Mouse (Mus musculus) midbrain, embryonic 16.5 days (tissue): Measurements from ENCODE around the gene H2afy2. TPM values are rescaled to one million over a fixed set of nuclear protein-coding genes. Genes with fewer than 3 reads are reported as not detected.

Source experiments
- microRNA-seq: library from miRNA; unstranded; fragments of <30 nt; microRNA quantifications from one replicate; pipeline ENCODE4, GENCODE M21; 2017
- polyA plus RNA-seq: library from polyadenylated mRNA; unstranded; fragments of >200 nt; fragmentation: Nextera tagmentation; extraction: Ambion mirVana; gene quantifications from 2 replicates; pipeline ENCODE4 v1.2.1, GENCODE M21; 2015

The H2afy2 gene
- polyA plus RNA-seq, 1 experiment from 2014 or later: 296 TPM

Small RNA genes lying within 50 kb of the gene (microRNA-seq; reads per million reads assigned to microRNA genes)
- gene Mir5108: not detected

Other genes with a start within 250 kb of the H2afy2 start
- 2.3 and 2.8 TPM in 2 replicates for gene Npffr1, start 188.7 kb downstream of the H2afy2 start, polyA plus RNA-seq
- 214 and 221 TPM in 2 replicates for gene Ppa1, start 135.6 kb downstream of the H2afy2 start, polyA plus RNA-seq
- gene Sar1a, start 103.8 kb downstream of the H2afy2 start, polyA plus RNA-seq: 197 and 202 TPM in 2 replicates
- 21.4 and 21.9 TPM in 2 replicates for gene Tysnd1, start 88.6 kb downstream of the H2afy2 start, polyA plus RNA-seq
- 13.2 and 13.9 TPM in 2 replicates for gene Aifm2, start 68.9 kb downstream of the H2afy2 start, polyA plus RNA-seq
- gene Col13a1, start 195.0 kb upstream of the H2afy2 start, polyA plus RNA-seq: 1.2 and 1.5 TPM in 2 replicates